Mouse (Mus musculus): ENCODE results near the gene Got2. TPM values are rescaled to one million over a fixed set of nuclear protein-coding genes. Genes with fewer than 3 reads are reported as not detected.
A peak's percentile ranks its signal among the peaks of the same experiment; 100 is the strongest.
"Not testable (repeated sequence)": the region's sequence is repeated elsewhere in the genome, so short reads cannot be mapped to it uniquely, and the experiment has no call there.

Gene Got2
- polyA plus RNA-seq, 1 experiment from 2014 or later = 61.9 TPM

GRCm38 (mm10) chr8:95881576-95881975 lies 6.8 kb downstream of the Got2 start:
- 72% methylated on average over 3 of the region's 3 CpGs for WGBS
- Histone ChIP-seq H3K9ac (ENCODE audit: low read depth, low read length) (no peak overlapping the region), H3K27ac (replicated peaks; ENCODE audit: low read depth, low read length) (no peak overlapping the region), H3K4me2 (ENCODE audit: low read depth, low read length) (no peak overlapping the region), H3K4me3 (ENCODE audit: low read depth, low read length) (no peak overlapping the region), H3K36me3 (ENCODE audit: control insufficient read depth, insufficient read depth, low read length) (peaks cover 11% of the 10 kb centered on the region), H3K27me3 (replicated peaks; ENCODE audit: control insufficient read depth, insufficient read depth, low read length) (no peaks in the 10 kb centered on the region), H3K4me1 (ENCODE audit: control insufficient read depth, insufficient read depth, low read length) (peaks cover 2% of the 10 kb centered on the region; the same call in 1 of the 2 replicates), H3K9me3 (ENCODE audit: control insufficient read depth, low read length) (no peaks in the 10 kb centered on the region)
- ATAC-seq (ENCODE audit: low read depth) (no peak), DNase-seq (ENCODE audit: low spot score) (no peak)

- Histone ChIP-seq H3K9ac (ENCODE audit: low read depth, low read length) (no peak overlapping the region), H3K27me3 (replicated peaks; ENCODE audit: control insufficient read depth, insufficient read depth, low read length) (no peaks in the 10 kb centered on the region), H3K27ac (replicated peaks; ENCODE audit: low read depth, low read length) (no peak overlapping the region), H3K4me2 (ENCODE audit: low read depth, low read length) (no peak overlapping the region), H3K36me3 (ENCODE audit: control insufficient read depth, insufficient read depth, low read length) (peaks cover 28% of the 10 kb centered on the region), H3K9me3 (ENCODE audit: control insufficient read depth, low read length) (no peaks in the 10 kb centered on the region), H3K4me3 (ENCODE audit: low read depth, low read length) (no peak overlapping the region), H3K4me1 (ENCODE audit: control insufficient read depth, insufficient read depth, low read length) (no peaks in the 10 kb centered on the region)
- 92% methylated on average over 4 of the region's 4 CpGs for WGBS
- ATAC-seq (ENCODE audit: low read depth) (no peak), DNase-seq (ENCODE audit: low spot score) (no peak)
Observed at GRCm38 (mm10) chr8:95879823-95880222, 8.5 kb downstream of the Got2 start.

DNA sequence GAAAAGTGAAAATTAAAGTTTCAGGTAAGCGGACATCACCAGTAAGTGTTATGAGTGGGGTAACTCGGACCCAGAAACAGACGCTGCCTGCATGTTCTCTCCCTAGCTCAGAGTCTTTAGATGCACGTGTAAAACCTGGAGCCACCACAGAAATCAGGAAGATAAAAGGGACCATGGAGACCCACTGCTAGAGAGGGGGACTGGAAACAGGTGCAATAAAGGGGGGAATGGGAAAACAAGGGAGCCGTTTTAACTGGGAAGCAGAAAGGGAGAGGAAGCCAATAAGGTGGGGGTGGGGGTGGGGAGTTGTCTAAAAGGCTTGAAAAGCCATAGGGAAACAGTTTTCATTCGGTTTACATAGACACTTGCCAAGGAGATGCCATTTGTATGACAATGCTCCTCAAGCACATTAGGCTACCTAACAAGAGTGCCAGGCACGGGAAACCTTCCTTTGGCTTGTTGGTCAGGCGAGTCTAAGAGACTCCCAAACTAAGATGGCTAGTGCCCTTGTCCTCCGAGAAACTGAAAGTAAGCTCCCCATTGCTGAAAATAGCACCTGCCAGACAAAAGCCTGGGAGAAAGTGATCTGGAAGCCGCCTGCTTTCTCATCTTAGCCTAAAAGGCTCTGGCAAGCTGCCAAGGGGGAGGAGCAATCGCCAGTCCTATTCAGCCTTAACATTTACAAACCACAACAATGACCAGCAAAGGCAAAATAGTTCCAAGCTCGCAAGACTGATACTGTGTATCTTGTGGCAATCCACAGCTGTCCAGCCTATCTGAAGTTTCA lies 10.0 kb downstream of the Got2 start:
- DNase-seq (ENCODE audit: low spot score) = peak; percentile 84
- ATAC-seq (ENCODE audit: low read depth) = peak; percentile 63; the same call in 1 of the 2 replicates
- H3K4me1 ChIP-seq (ENCODE audit: control insufficient read depth, insufficient read depth, low read length) = no peaks in the 10 kb centered on the region
- H3K36me3 ChIP-seq (ENCODE audit: control insufficient read depth, insufficient read depth, low read length) = peaks cover 43% of the 10 kb centered on the region
- 64% methylated on average over 12 of the region's 12 CpGs for WGBS
- H3K9me3 ChIP-seq (ENCODE audit: control insufficient read depth, low read length) = no peaks in the 10 kb centered on the region
- no peak overlapping the region for H3K27ac ChIP-seq (replicated peaks; ENCODE audit: low read depth, low read length)
- no peak overlapping the region for H3K4me3 ChIP-seq (ENCODE audit: low read depth, low read length)
- no peaks in the 10 kb centered on the region for H3K27me3 ChIP-seq (replicated peaks; ENCODE audit: control insufficient read depth, insufficient read depth, low read length)
- H3K4me2 ChIP-seq (ENCODE audit: low read depth, low read length) = peak overlapping the region; percentile 23; the same call in 1 of the 2 replicates
- H3K9ac ChIP-seq (ENCODE audit: low read depth, low read length) = no peak overlapping the region

GRCm38 (mm10) chr8:95875270-95875669 lies 13.1 kb downstream of the Got2 start:
- DNase-seq (ENCODE audit: low spot score) (no peak), ATAC-seq (ENCODE audit: low read depth) (no peak)
- Histone ChIP-seq H3K4me2 (ENCODE audit: low read depth, low read length) (no peak overlapping the region), H3K4me3 (ENCODE audit: low read depth, low read length) (no peak overlapping the region), H3K36me3 (ENCODE audit: control insufficient read depth, insufficient read depth, low read length) (peaks cover 71% of the 10 kb centered on the region), H3K9ac (ENCODE audit: low read depth, low read length) (no peak overlapping the region), H3K27ac (replicated peaks; ENCODE audit: low read depth, low read length) (no peak overlapping the region), H3K27me3 (replicated peaks; ENCODE audit: control insufficient read depth, insufficient read depth, low read length) (no peaks in the 10 kb centered on the region), H3K9me3 (ENCODE audit: control insufficient read depth, low read length) (no peaks in the 10 kb centered on the region), H3K4me1 (ENCODE audit: control insufficient read depth, insufficient read depth, low read length) (no peaks in the 10 kb centered on the region)
- 91% methylated on average over 7 of the region's 7 CpGs for WGBS

DNA sequence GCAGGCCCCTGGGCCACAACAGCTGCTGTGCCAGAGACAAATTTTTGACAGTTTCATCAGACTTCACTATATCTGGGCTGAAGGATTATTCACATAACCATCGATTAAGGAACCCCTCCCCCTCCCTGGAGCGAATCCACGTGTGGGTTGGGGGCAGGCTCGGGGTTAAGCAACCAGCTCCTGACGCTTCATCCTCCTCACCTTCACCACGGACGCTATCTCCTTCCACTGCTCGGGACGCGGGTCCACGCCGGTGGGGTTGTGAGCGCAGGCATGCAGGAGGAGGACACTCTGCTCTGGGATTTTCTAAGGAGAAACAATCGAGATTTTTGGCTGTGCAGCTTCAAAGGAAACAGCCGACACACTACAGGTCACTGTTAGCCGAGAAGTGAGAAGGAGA lies 16.7 kb downstream of the Got2 start:
- no peaks in the 10 kb centered on the region for H3K9me3 ChIP-seq (ENCODE audit: control insufficient read depth, low read length)
- H3K27me3 ChIP-seq (replicated peaks; ENCODE audit: control insufficient read depth, insufficient read depth, low read length) = no peaks in the 10 kb centered on the region
- no peak overlapping the region for H3K9ac ChIP-seq (ENCODE audit: low read depth, low read length)
- H3K36me3 ChIP-seq (ENCODE audit: control insufficient read depth, insufficient read depth, low read length) = peaks cover 99% of the 10 kb centered on the region
- WGBS = 94% methylated on average over 14 of the region's 16 CpGs
- ATAC-seq (ENCODE audit: low read depth) (no peak), DNase-seq (ENCODE audit: low spot score) (no peak)
- no peak overlapping the region for H3K4me2 ChIP-seq (ENCODE audit: low read depth, low read length)
- no peak overlapping the region for H3K27ac ChIP-seq (replicated peaks; ENCODE audit: low read depth, low read length)
- no peaks in the 10 kb centered on the region for H3K4me1 ChIP-seq (ENCODE audit: control insufficient read depth, insufficient read depth, low read length)
- no peak overlapping the region for H3K4me3 ChIP-seq (ENCODE audit: low read depth, low read length)

DNA sequence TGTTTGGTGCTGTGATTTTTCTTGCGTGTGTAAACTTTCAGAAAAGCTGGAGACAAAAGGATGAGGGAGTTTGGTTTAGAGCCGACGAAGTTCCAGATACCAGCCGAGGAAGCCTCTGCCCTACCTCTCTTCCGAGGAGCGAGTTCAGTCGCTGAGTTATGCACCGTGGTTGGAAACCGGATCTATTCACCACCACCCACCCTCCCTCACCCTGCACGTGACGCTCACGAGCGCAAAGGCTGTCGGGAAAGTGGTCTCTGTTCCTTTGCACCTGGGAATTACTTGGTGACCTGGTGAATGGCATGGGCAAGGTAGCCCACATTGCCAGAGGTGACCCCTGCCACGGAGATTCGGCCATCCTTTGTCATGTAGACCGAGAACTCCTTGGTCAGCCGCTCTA lies 23.5 kb downstream of the Got2 start:
- H3K4me1 ChIP-seq (ENCODE audit: control insufficient read depth, insufficient read depth, low read length); H3K4me2 ChIP-seq (ENCODE audit: low read depth, low read length); H3K4me3 ChIP-seq (ENCODE audit: low read depth, low read length); H3K9me3 ChIP-seq (ENCODE audit: control insufficient read depth, low read length); H3K27me3 ChIP-seq (replicated peaks; ENCODE audit: control insufficient read depth, insufficient read depth, low read length); ATAC-seq (ENCODE audit: low read depth); DNase-seq (ENCODE audit: low spot score); H3K27ac ChIP-seq (replicated peaks; ENCODE audit: low read depth, low read length); H3K9ac ChIP-seq (ENCODE audit: low read depth, low read length): not testable (repeated sequence)
- peaks cover 42% of the 10 kb centered on the region for H3K36me3 ChIP-seq (ENCODE audit: control insufficient read depth, insufficient read depth, low read length)
- 95% methylated on average over 17 of the region's 18 CpGs for WGBS

GRCm38 (mm10) chr8:95863761-95864440 lies 24.4 kb downstream of the Got2 start:
- not testable (repeated sequence) for DNase-seq (ENCODE audit: low spot score); H3K27ac ChIP-seq (replicated peaks; ENCODE audit: low read depth, low read length); H3K9ac ChIP-seq (ENCODE audit: low read depth, low read length); H3K9me3 ChIP-seq (ENCODE audit: control insufficient read depth, low read length); H3K4me3 ChIP-seq (ENCODE audit: low read depth, low read length); H3K4me2 ChIP-seq (ENCODE audit: low read depth, low read length); H3K27me3 ChIP-seq (replicated peaks; ENCODE audit: control insufficient read depth, insufficient read depth, low read length); H3K4me1 ChIP-seq (ENCODE audit: control insufficient read depth, insufficient read depth, low read length)
- peak; percentile 41; the same call in 1 of the 2 replicates for ATAC-seq (ENCODE audit: low read depth)
- peaks cover 33% of the 10 kb centered on the region for H3K36me3 ChIP-seq (ENCODE audit: control insufficient read depth, insufficient read depth, low read length)
- WGBS = 81% methylated on average over 10 of the region's 11 CpGs

DNA sequence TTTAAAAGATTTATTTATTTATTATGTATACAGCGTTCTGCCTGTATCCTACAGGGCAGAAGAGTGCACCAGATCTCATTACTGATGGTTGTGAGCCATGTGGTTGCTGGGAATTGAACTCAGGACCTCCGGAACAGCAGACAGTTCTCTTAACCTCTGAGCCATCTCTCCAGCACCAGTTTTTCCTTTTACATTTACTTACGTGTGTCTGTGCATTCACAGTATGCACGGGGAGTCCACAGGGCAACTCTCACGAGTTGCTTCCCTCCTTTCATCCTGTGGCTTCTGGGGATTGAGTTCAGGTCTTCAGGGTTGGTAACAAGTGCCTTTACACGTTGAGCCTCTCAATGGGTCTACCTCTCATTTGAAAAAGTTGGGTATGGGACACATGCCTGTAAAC lies 34.2 kb downstream of the Got2 start:
- H3K4me3 ChIP-seq (ENCODE audit: low read depth, low read length) = no peak overlapping the region
- no peaks in the 10 kb centered on the region for H3K9me3 ChIP-seq (ENCODE audit: control insufficient read depth, low read length)
- H3K36me3 ChIP-seq (ENCODE audit: control insufficient read depth, insufficient read depth, low read length) = no peaks in the 10 kb centered on the region
- no peak for ATAC-seq (ENCODE audit: low read depth)
- H3K27me3 ChIP-seq (replicated peaks; ENCODE audit: control insufficient read depth, insufficient read depth, low read length) = no peaks in the 10 kb centered on the region
- no peak overlapping the region for H3K4me2 ChIP-seq (ENCODE audit: low read depth, low read length)
- H3K4me1 ChIP-seq (ENCODE audit: control insufficient read depth, insufficient read depth, low read length) = peaks cover 5% of the 10 kb centered on the region; the same call in 1 of the 2 replicates
- WGBS = 87% methylated on average over 6 of the region's 6 CpGs
- DNase-seq (ENCODE audit: low spot score) = no peak
- no peak overlapping the region for H3K27ac ChIP-seq (replicated peaks; ENCODE audit: low read depth, low read length)
- no peak overlapping the region for H3K9ac ChIP-seq (ENCODE audit: low read depth, low read length)
